Mouse (Mus musculus) C2C12 (cell line): Measurements from ENCODE around the gene Rbms3. TPM values are rescaled to one million over a fixed set of nuclear protein-coding genes. Genes with fewer than 3 reads are reported as not detected.

ENCODE experiments used
- H3K27me3 ChIP-seq: one replicate; pipeline ENCODE4 v1.6.1; 2011; ENCODE audit not compliant: control insufficient read depth, insufficient read depth, insufficient read length
- H3K36me3 ChIP-seq: one replicate; pipeline ENCODE4 v1.6.1; 2011; ENCODE audit not compliant: control insufficient read depth, insufficient read depth
- H3K4me3 ChIP-seq: one replicate; pipeline ENCODE4 v1.5.1; 2011; ENCODE audit warnings: mild to moderate bottlenecking, control low read depth; ENCODE audit not compliant: poor library complexity, insufficient read depth, severe bottlenecking
- H3K79me2 ChIP-seq: one replicate; pipeline ENCODE4 v1.6.1; 2011; ENCODE audit not compliant: control insufficient read depth, insufficient read depth
- H3K79me3 ChIP-seq: one replicate; pipeline ENCODE4 v1.6.1; 2011; ENCODE audit warnings: low read depth, control low read depth
- H3ac ChIP-seq: one replicate; pipeline ENCODE3; 2011; ENCODE audit warnings: low read depth; ENCODE audit not compliant: control insufficient read depth, insufficient read length
- CEBPB ChIP-seq: IDR thresholded peaks from one replicate; pipeline ENCODE4 v1.6.1; 2011; ENCODE audit warnings: low read depth, mild to moderate bottlenecking, control low read depth, moderate library complexity
- CTCF ChIP-seq: IDR thresholded peaks from one replicate; pipeline ENCODE4 v1.5.1; 2011; ENCODE audit not compliant: control insufficient read depth, insufficient read depth, insufficient read length
- FOSL1 ChIP-seq: IDR thresholded peaks from one replicate; pipeline ENCODE4 v1.8.0; 2011; ENCODE audit warnings: mild to moderate bottlenecking, low read length; ENCODE audit not compliant: poor library complexity, insufficient read depth, severe bottlenecking
- MAX ChIP-seq: IDR thresholded peaks from one replicate; pipeline ENCODE4 v1.6.1; 2011; ENCODE audit warnings: mild to moderate bottlenecking, control low read depth
- MYOD1 ChIP-seq: IDR thresholded peaks from one replicate; pipeline ENCODE4 v1.6.1; 2011; ENCODE audit warnings: low read depth; ENCODE audit not compliant: control insufficient read depth, insufficient read length
- MYOG ChIP-seq: IDR thresholded peaks from one replicate; pipeline ENCODE4 v1.6.1; 2011; ENCODE audit not compliant: control insufficient read depth, insufficient read length; ENCODE audit errors: extremely low read depth
- USF1 ChIP-seq: IDR thresholded peaks from one replicate; pipeline ENCODE4 v1.6.1; 2011; ENCODE audit warnings: low read depth, mild to moderate bottlenecking, control low read depth, moderate library complexity
- polyA plus RNA-seq: library from polyadenylated mRNA; unstranded; fragments of >200 nt; fragmentation: generic; extraction: Trizol; gene quantifications from one replicate; pipeline ENCODE4 v1.2.1, GENCODE M21; 2012; ENCODE audit warnings: missing spikeins

Gene Rbms3
- polyA plus RNA-seq, 1 experiment = 2.7 TPM

GRCm38 (mm10) chr9:116659936-116660335 is 969.8 kb downstream of the Rbms3 start:
- Histone ChIP-seq H3ac (no peak overlapping the region), H3K79me3 (no peaks in the 10 kb centered on the region), H3K4me3 (no peak overlapping the region), H3K79me2 (no peaks in the 10 kb centered on the region), H3K36me3 (no peaks in the 10 kb centered on the region), H3K27me3 (no peaks in the 10 kb centered on the region)
- TF ChIP-seq CTCF = no peak
- no peak for TF ChIP-seq USF1
- no peak for TF ChIP-seq MYOD1
- no peak for TF ChIP-seq MAX
- no peak for TF ChIP-seq FOSL1
- no peak for TF ChIP-seq CEBPB
- TF ChIP-seq MYOG = no peak

DNA sequence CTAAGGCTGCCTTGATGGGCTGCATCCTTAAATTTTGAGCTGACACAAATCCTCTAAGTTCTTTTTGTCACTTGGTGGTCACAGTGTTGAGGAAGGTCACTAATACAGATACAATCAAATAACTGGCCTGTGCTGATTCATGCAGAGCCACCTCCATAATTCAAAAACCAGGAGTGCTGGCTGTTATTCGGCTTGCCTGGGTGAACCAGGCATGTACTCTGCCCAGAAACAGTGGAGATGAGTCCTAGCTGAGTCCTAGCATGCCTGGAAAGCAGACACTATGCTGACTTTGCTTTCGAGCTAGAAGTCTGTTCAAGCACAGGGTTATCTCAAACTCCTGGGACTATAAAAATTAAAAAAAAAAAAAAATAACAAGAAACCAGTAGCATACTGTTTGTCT is 972.6 kb downstream of the Rbms3 start:
- no peak overlapping the region for H3K4me3 ChIP-seq
- TF ChIP-seq MYOD1 (no peak), CTCF (no peak), MYOG (no peak), MAX (no peak), FOSL1 (no peak), CEBPB (no peak), USF1 (no peak)
- H3K27me3 ChIP-seq = no peaks in the 10 kb centered on the region
- no peaks in the 10 kb centered on the region for H3K79me3 ChIP-seq
- H3K79me2 ChIP-seq = no peaks in the 10 kb centered on the region
- H3ac ChIP-seq = no peak overlapping the region
- H3K36me3 ChIP-seq = no peaks in the 10 kb centered on the region

- TF ChIP-seq MYOG (no peak), FOSL1 (no peak), CTCF (no peak), CEBPB (no peak), MYOD1 (no peak), MAX (no peak), USF1 (no peak)
- H3K4me3 ChIP-seq = no peak overlapping the region
Observed at GRCm38 (mm10) chr9:116651414-116651813, 978.3 kb downstream of the Rbms3 start.

GRCm38 (mm10) chr9:116649955-116650354 is 979.8 kb downstream of the Rbms3 start:
- Histone ChIP-seq H3ac (no peak overlapping the region), H3K4me3 (no peak overlapping the region), H3K79me3 (no peaks in the 10 kb centered on the region), H3K27me3 (no peaks in the 10 kb centered on the region), H3K79me2 (no peaks in the 10 kb centered on the region), H3K36me3 (no peaks in the 10 kb centered on the region)
- TF ChIP-seq MYOG = no peak
- no peak for TF ChIP-seq CEBPB
- no peak for TF ChIP-seq USF1
- no peak for TF ChIP-seq FOSL1
- no peak for TF ChIP-seq MYOD1
- TF ChIP-seq MAX = no peak
- TF ChIP-seq CTCF = no peak

More at GRCm38 (mm10) chr9:116651414-116651813, 978.3 kb downstream of the Rbms3 start:
- Histone ChIP-seq H3K36me3 (no peaks in the 10 kb centered on the region), H3ac (no peak overlapping the region), H3K27me3 (no peaks in the 10 kb centered on the region), H3K79me3 (no peaks in the 10 kb centered on the region), H3K79me2 (no peaks in the 10 kb centered on the region)

GRCm38 (mm10) chr9:116649086-116649792 is 980.5 kb downstream of the Rbms3 start:
- TF ChIP-seq MAX (no peak), FOSL1 (no peak), MYOD1 (no peak), MYOG (no peak), CTCF (no peak), USF1 (no peak), CEBPB (no peak)
- Histone ChIP-seq H3K79me2 (no peaks in the 10 kb centered on the region), H3K27me3 (no peaks in the 10 kb centered on the region), H3ac (no peak overlapping the region), H3K4me3 (no peak overlapping the region), H3K36me3 (no peaks in the 10 kb centered on the region), H3K79me3 (no peaks in the 10 kb centered on the region)

- H3K79me3 ChIP-seq = no peaks in the 10 kb centered on the region
- no peak for TF ChIP-seq MAX
- no peak for TF ChIP-seq CEBPB
- no peak for TF ChIP-seq MYOD1
- no peak for TF ChIP-seq CTCF
- TF ChIP-seq FOSL1 = no peak
- no peak for TF ChIP-seq MYOG
- TF ChIP-seq USF1 = no peak
- H3ac ChIP-seq = no peak overlapping the region
- no peaks in the 10 kb centered on the region for H3K79me2 ChIP-seq
- H3K4me3 ChIP-seq = no peak overlapping the region
- H3K27me3 ChIP-seq = no peaks in the 10 kb centered on the region
- no peaks in the 10 kb centered on the region for H3K36me3 ChIP-seq
Observed at GRCm38 (mm10) chr9:116644616-116645015, 985.1 kb downstream of the Rbms3 start.
